Mouse (Mus musculus): ENCODE measurements around the gene Fzr1. TPM values are rescaled to one million over a fixed set of nuclear protein-coding genes. Genes with fewer than 3 reads are reported as not detected.

Fzr1 gene
- polyA plus RNA-seq, 1 experiment, result 62.5 TPM

- no peaks in the 10 kb centered on the region for H3K27me3 ChIP-seq (ENCODE audit: control insufficient read depth)
- peaks cover 68% of the 10 kb centered on the region for H3K36me3 ChIP-seq (ENCODE audit: control insufficient read depth)
- no peak overlapping the region for H3K4me3 ChIP-seq (replicated peaks)
- peaks cover 78% of the 10 kb centered on the region for H3K4me1 ChIP-seq (ENCODE audit: control insufficient read depth)
- no peaks in the 10 kb centered on the region for H3K9me3 ChIP-seq (ENCODE audit: control insufficient read depth, low read length)
- TF ChIP-seq TAL1 (IDR thresholded peaks at IDR 0.05; ENCODE audit: low read length) (no peak), GATA1 (IDR thresholded peaks at IDR 0.05; ENCODE audit: low read length) (no peak)
These were observed 59.6 kb downstream of the Fzr1 start for GRCm38 (mm10) chr10:81318589-81319329.

GRCm38 (mm10) chr10:81317273-81317672 is 61.0 kb downstream of the Fzr1 start:
- Histone ChIP-seq H3K4me3 (replicated peaks) (peak overlapping the region; percentile 47), H3K36me3 (ENCODE audit: control insufficient read depth) (peaks cover 68% of the 10 kb centered on the region), H3K27me3 (ENCODE audit: control insufficient read depth) (no peaks in the 10 kb centered on the region), H3K4me1 (ENCODE audit: control insufficient read depth) (peaks cover 67% of the 10 kb centered on the region), H3K9me3 (ENCODE audit: control insufficient read depth, low read length) (no peaks in the 10 kb centered on the region)
- TF ChIP-seq GATA1 (IDR thresholded peaks at IDR 0.05; ENCODE audit: low read length), result no peak
- TF ChIP-seq TAL1 (IDR thresholded peaks at IDR 0.05; ENCODE audit: low read length), result no peak

GRCm38 (mm10) chr10:81316338-81317060 is 61.8 kb downstream of the Fzr1 start:
- peaks cover 60% of the 10 kb centered on the region for H3K4me1 ChIP-seq (ENCODE audit: control insufficient read depth)
- H3K27me3 ChIP-seq (ENCODE audit: control insufficient read depth), result no peaks in the 10 kb centered on the region
- no peaks in the 10 kb centered on the region for H3K9me3 ChIP-seq (ENCODE audit: control insufficient read depth, low read length)
- no peak for TF ChIP-seq TAL1 (IDR thresholded peaks at IDR 0.05; ENCODE audit: low read length)
- no peak for TF ChIP-seq GATA1 (IDR thresholded peaks at IDR 0.05; ENCODE audit: low read length)
- peaks cover 70% of the 10 kb centered on the region for H3K36me3 ChIP-seq (ENCODE audit: control insufficient read depth)
- H3K4me3 ChIP-seq (replicated peaks), result peak overlapping the region; percentile 47

Other genes starting within 250 kb of the Fzr1 start
- gene Zbtb7a, start 243.3 kb downstream of the Fzr1 start, polyA plus RNA-seq (2012), result 42.0 and 45.8 TPM in 2 replicates
- 13.4 and 16.4 TPM in 2 replicates for gene Pias4, start 210.6 kb downstream of the Fzr1 start, polyA plus RNA-seq (2012)
- gene Eef2, start 201.9 kb downstream of the Fzr1 start, polyA plus RNA-seq (2012), result 124 and 177 TPM in 2 replicates
- 8.1 and 8.3 TPM in 2 replicates for gene Dapk3, start 195.5 kb downstream of the Fzr1 start, polyA plus RNA-seq (2012)
- not detected in 2 replicates for gene 4930442H23Rik, start 194.7 kb downstream of the Fzr1 start, polyA plus RNA-seq (2012)
- gene Nmrk2, start 176.5 kb downstream of the Fzr1 start, polyA plus RNA-seq (2012), result not detected in 2 replicates
- not detected in 2 replicates for gene Atcay, start 147.7 kb downstream of the Fzr1 start, polyA plus RNA-seq (2012)
- gene Zfr2, start 145.4 kb downstream of the Fzr1 start, polyA plus RNA-seq (2012), result not detected in 2 replicates
- 0.07 and 0.15 TPM in 2 replicates for gene Matk, start 125.6 kb downstream of the Fzr1 start, polyA plus RNA-seq (2012)
- 43.8 and 44.0 TPM in 2 replicates for gene Mrpl54, start 111.6 kb downstream of the Fzr1 start, polyA plus RNA-seq (2012)
- 4.6 and 5.7 TPM in 2 replicates for gene Apba3, start 111.6 kb downstream of the Fzr1 start, polyA plus RNA-seq (2012)
- gene Tjp3, start 86.9 kb downstream of the Fzr1 start, polyA plus RNA-seq (2012), result 0.01 and 0.02 TPM in 2 replicates
- gene Pip5k1c, start 85.6 kb downstream of the Fzr1 start, polyA plus RNA-seq (2012), result 4.0 and 4.5 TPM in 2 replicates
- gene Cactin, start 57.4 kb downstream of the Fzr1 start, polyA plus RNA-seq (2012), result 13.2 and 13.3 TPM in 2 replicates
- 0.04 TPM in 1 of 2 replicates, not detected in the other for gene Tbxa2r, start 49.8 kb downstream of the Fzr1 start, polyA plus RNA-seq (2012)
- 0.01 TPM in 1 of 2 replicates, not detected in the other for gene Gipc3, start 35.2 kb downstream of the Fzr1 start, polyA plus RNA-seq (2012)
- 52.7 and 55.8 TPM in 2 replicates for gene Hmg20b, start 28.0 kb downstream of the Fzr1 start, polyA plus RNA-seq (2012)
- gene Mfsd12, start 21.0 kb downstream of the Fzr1 start, polyA plus RNA-seq (2012), result 6.7 and 7.2 TPM in 2 replicates
- 3.2 and 5.6 TPM in 2 replicates for gene 4930404N11Rik, start 12.7 kb downstream of the Fzr1 start, polyA plus RNA-seq (2012)
- 29.2 and 34.1 TPM in 2 replicates for gene Dohh, start 5.9 kb upstream of the Fzr1 start, polyA plus RNA-seq (2012)
- 0.08 and 0.20 TPM in 2 replicates for gene Gm48551, start 6.0 kb upstream of the Fzr1 start, polyA plus RNA-seq (2012)
- gene Gm48552, start 10.5 kb upstream of the Fzr1 start, polyA plus RNA-seq (2012), result 0.26 and 0.80 TPM in 2 replicates
- gene Smim24, start 14.5 kb upstream of the Fzr1 start, polyA plus RNA-seq (2012), result 0.09 TPM in 1 of 2 replicates, not detected in the other
- 0.55 and 0.94 TPM in 2 replicates for gene Nfic, start 77.1 kb upstream of the Fzr1 start, polyA plus RNA-seq (2012)
- not detected in 2 replicates for gene Celf5, start 104.2 kb upstream of the Fzr1 start, polyA plus RNA-seq (2012)
- 6.2 and 7.9 TPM in 2 replicates for gene Ncln, start 117.9 kb upstream of the Fzr1 start, polyA plus RNA-seq (2012)
- 0.04 and 0.05 TPM in 2 replicates for gene S1pr4, start 121.6 kb upstream of the Fzr1 start, polyA plus RNA-seq (2012)
- gene Gna15, start 145.7 kb upstream of the Fzr1 start, polyA plus RNA-seq (2012), result 0.14 and 0.24 TPM in 2 replicates
- 1.2 and 1.5 TPM in 2 replicates for gene Gna11, start 166.7 kb upstream of the Fzr1 start, polyA plus RNA-seq (2012)
- 152 and 158 TPM in 2 replicates for gene Aes, start 181.0 kb upstream of the Fzr1 start, polyA plus RNA-seq (2012)
- gene Tle2, start 196.0 kb upstream of the Fzr1 start, polyA plus RNA-seq (2012), result 0.09 and 0.10 TPM in 2 replicates
- gene Tle6, start 222.6 kb upstream of the Fzr1 start, polyA plus RNA-seq (2012), result 0.27 and 0.28 TPM in 2 replicates
- gene BC025920, start 227.8 kb upstream of the Fzr1 start, polyA plus RNA-seq (2012), result 0.05 and 0.07 TPM in 2 replicates
- 6.6 and 6.9 TPM in 2 replicates for gene Sirt6, start 249.3 kb upstream of the Fzr1 start, polyA plus RNA-seq (2012)